Mouse (Mus musculus): ENCODE data around the gene Gar1. TPM values are rescaled to one million over a fixed set of nuclear protein-coding genes. Genes with fewer than 3 reads are reported as not detected.

The Gar1 gene
- total and polyA plus RNA-seq, 3 experiments: 87.1 to 473 (median 461) TPM

GRCm38 (mm10) chr3:129835388-129835934, 4.3 kb upstream of the Gar1 start, which contains the start of gene Cfi:
TSS of gene Cfi (plus strand) at chr3:129835884.
- Histone ChIP-seq H3K9ac (ENCODE audit: control insufficient read depth, low read depth, low read length, poor library complexity, severe bottlenecking) (peak within 1 kb of the TSS; percentile 44), H3K79me2 (ENCODE audit: control insufficient read depth, insufficient read depth, low read length, poor library complexity) (peaks cover 5% of the 10 kb centered on the region), H3K4me1 (ENCODE audit: control insufficient read depth in 1 of 2, insufficient read depth in 2 of 2, low read length in 2 of 2) (peaks cover 0 to 13% of the 10 kb centered on the region in 2 experiments; a peak in 3 of 4 replicates), H3K27ac (ENCODE audit: control insufficient read depth, low read depth, low read length) (no peak within 1 kb of the TSS), H3K27me3 (ENCODE audit: control insufficient read depth in 1 of 2, insufficient read depth in 2 of 2, low read length in 2 of 2) (no peaks in the 10 kb centered on the region; a peak in 1 of 4 replicates), H3K9me3 (replicated peaks; ENCODE audit: insufficient read depth, low read length) (no peaks in the 10 kb centered on the region), H3K36me3 (ENCODE audit: control insufficient read depth in 1 of 2, insufficient read depth in 2 of 2, low read length in 2 of 2) (peaks cover 0 to 6% of the 10 kb centered on the region in 2 experiments; a peak in 2 of 4 replicates), H3K4me3 (ENCODE audit: control insufficient read depth in 1 of 2, insufficient read depth in 1 of 2, low read depth in 2 of 2, low read length in 2 of 2) (peak within 1 kb of the TSS; percentile 34 to 50)
- DNase-seq (ENCODE audit: low read depth, low spot score): peak; percentile 48
- TF ChIP-seq KAT2A (conservative IDR thresholded peaks at IDR 0.05; ENCODE audit: low read depth, low read length) (no peak), SIN3A (IDR thresholded peaks at IDR 0.05; ENCODE audit: low read length) (peak; percentile 24; the same call in 1 of the 2 replicates), RAD21 (IDR thresholded peaks at IDR 0.05; ENCODE audit: low read depth, low read length) (no peak), POLR2AphosphoS2 (IDR thresholded peaks at IDR 0.05; ENCODE audit: low read length) (no peak), ZC3H11A (IDR thresholded peaks at IDR 0.05; ENCODE audit: low read depth, low read length) (no peak), GABPA (IDR thresholded peaks at IDR 0.05; ENCODE audit: low read depth, low read length) (no peak), NELFE (IDR thresholded peaks at IDR 0.05; ENCODE audit: low read depth, low read length) (no peak), USF1 (IDR thresholded peaks at IDR 0.05; ENCODE audit: low read depth, low read length) (peak; percentile 82), GATA1 (IDR thresholded peaks at IDR 0.05; ENCODE audit: low read depth, low read length) (no peak), ELF1 (IDR thresholded peaks at IDR 0.05; ENCODE audit: low read depth, low read length) (no peak), RCOR1 (IDR thresholded peaks at IDR 0.05; ENCODE audit: low read depth, low read length) (no peak), USF2 (IDR thresholded peaks at IDR 0.05; ENCODE audit: borderline replicate concordance in 1 of 2, insufficient read depth in 1 of 2, low read depth in 1 of 2, low read length in 2 of 2) (0 out of 4 replicates have a peak, but pooled peaks of 1 of the 2 experiments have one; percentile 23), TBP (IDR thresholded peaks at IDR 0.05; ENCODE audit: low read depth, low read length) (no peak)

DNA sequence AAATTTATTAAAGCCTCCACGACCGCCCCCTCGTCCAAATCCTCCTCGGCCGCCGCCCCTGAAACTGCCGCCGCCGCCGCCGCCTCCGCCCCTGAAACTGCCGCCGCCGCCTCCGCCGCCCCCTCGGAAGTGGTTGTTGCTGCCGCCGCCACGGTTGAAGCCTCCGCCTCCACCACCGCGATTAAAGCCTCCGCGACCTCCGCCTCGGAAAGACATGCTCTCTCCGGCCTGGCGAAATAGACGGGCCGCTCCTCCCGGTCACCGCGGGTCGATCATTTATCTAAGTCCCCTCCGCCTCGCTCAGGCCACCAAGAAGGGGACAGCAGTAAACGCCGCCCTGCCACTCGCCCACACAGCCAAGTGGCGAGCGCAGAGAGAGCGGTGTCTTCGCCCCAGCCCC, 570 bp downstream of the Gar1 start:
- no peaks in the 10 kb centered on the region for H3K9me3 ChIP-seq (replicated peaks; ENCODE audit: insufficient read depth, low read length)
- peaks cover 7 to 20% of the 10 kb centered on the region in 2 experiments for H3K36me3 ChIP-seq (ENCODE audit: control insufficient read depth in 1 of 2, insufficient read depth in 2 of 2, low read length in 2 of 2)
- peak overlapping the region; percentile 94 for H3K9ac ChIP-seq (ENCODE audit: control insufficient read depth, low read depth, low read length, poor library complexity, severe bottlenecking)
- DNase-seq (ENCODE audit: low read depth, low spot score): peak; percentile 69
- peaks cover 4 to 21% of the 10 kb centered on the region in 2 experiments; a peak in 3 of 4 replicates for H3K4me1 ChIP-seq (ENCODE audit: control insufficient read depth in 1 of 2, insufficient read depth in 2 of 2, low read length in 2 of 2)
- TF ChIP-seq NELFE (IDR thresholded peaks at IDR 0.05; ENCODE audit: low read depth, low read length): no peak
- TF ChIP-seq MXI1 (IDR thresholded peaks at IDR 0.05; ENCODE audit: low read depth, low read length): no peak
- no peak for TF ChIP-seq SMC3 (IDR thresholded peaks at IDR 0.05; ENCODE audit: low read depth, low read length)
- TF ChIP-seq ETS1 (IDR thresholded peaks at IDR 0.05; ENCODE audit: low read depth, low read length): 0 out of 2 replicates have a peak, but pooled peaks have one; percentile 13
- TF ChIP-seq POLR2A (IDR thresholded peaks at IDR 0.05; ENCODE audit: control insufficient read depth in 1 of 2, insufficient read depth in 1 of 2, low read depth in 1 of 2, low read length in 2 of 2, poor library complexity in 1 of 2): peak in 1 of 2 experiments; percentile 76; a peak in 1 of 4 replicates
- TF ChIP-seq TCF12 (IDR thresholded peaks at IDR 0.05; ENCODE audit: low read depth, low read length): peak; percentile 40
- no peaks in the 10 kb centered on the region for H3K27me3 ChIP-seq (ENCODE audit: control insufficient read depth in 1 of 2, insufficient read depth in 2 of 2, low read length in 2 of 2)
- peak overlapping the region; percentile 78 to 85 for H3K4me3 ChIP-seq (ENCODE audit: control insufficient read depth in 1 of 2, insufficient read depth in 1 of 2, low read depth in 2 of 2, low read length in 2 of 2)
- peak overlapping the region; percentile 88 for H3K27ac ChIP-seq (ENCODE audit: control insufficient read depth, low read depth, low read length)
- H3K79me2 ChIP-seq (ENCODE audit: control insufficient read depth, insufficient read depth, low read length, poor library complexity): peaks cover 32% of the 10 kb centered on the region

Data from MEL (cell line).